In genomic region chr4:57240934-57241333, GRCm38 (mm10) we compare ENCODE assay signal across 11 mouse cellular contexts.
A peak's percentile ranks its signal among the peaks of the same experiment; 100 is the strongest.
DNase-seq lines count a peak whose midpoint lies in the region; ATAC-seq and TF ChIP-seq lines count a peak whose summit lies in the region.
"Had no signal": no experiment of that assay in that cellular context is flagged by ENCODE, and none has a peak within 500 bp of the region (broad histone marks: within the 10 kb centered on the region; RNA-seq: fewer than 3 reads in every experiment).

No protein-coding gene starts in this region.

- no peak overlapping the region for H3K27ac ChIP-seq in ES-Bruce4 (ENCODE audit: insufficient read depth, low read length)
- H3K27ac ChIP-seq in hindbrain, embryonic 16.5 days (ENCODE audit: low read depth, low read length), result no peak overlapping the region
- H3K27ac ChIP-seq: macrophage; neural tube, embryonic 12.5 days had no signal

- no peaks in the 10 kb centered on the region for H3K9me3 ChIP-seq in ES-Bruce4 (replicated peaks; ENCODE audit: control insufficient read depth, insufficient read depth, low read length, poor library complexity, severe bottlenecking)
- H3K9me3 ChIP-seq in hindbrain, embryonic 16.5 days (ENCODE audit: control insufficient read depth, low read length), result no peaks in the 10 kb centered on the region
- H3K9me3 ChIP-seq: neural tube, embryonic 12.5 days had no signal

- no peaks in the 10 kb centered on the region for H3K4me1 ChIP-seq in ES-Bruce4 (ENCODE audit: control insufficient read depth, insufficient read depth, low read length)
- no peaks in the 10 kb centered on the region for H3K4me1 ChIP-seq in hindbrain, embryonic 16.5 days (ENCODE audit: control insufficient read depth, insufficient read depth, low read depth, low read length)
- H3K4me1 ChIP-seq: neural tube, embryonic 12.5 days had no signal

- DNase-seq in adrenal gland, postnatal 10 days, result peak; percentile 27
- no peak for DNase-seq in adrenal gland, postnatal 4 days (ENCODE audit: low spot score in 2 of 2)
- peak; percentile 48 to 53 for DNase-seq in cerebellum, postnatal 36 days
- peak; percentile 62 for DNase-seq in heart, postnatal 4 days
- no peak for DNase-seq in spleen, postnatal 14 days (ENCODE audit: low spot score in 2 of 2)
- DNase-seq: adrenal gland, postnatal 14 days had no signal

- TF ChIP-seq CTCF in ES-Bruce4 (IDR thresholded peaks at IDR 0.05; ENCODE audit: low read depth, low read length), result peak; percentile 2

- no peak overlapping the region for H3K4me2 ChIP-seq in hindbrain, embryonic 16.5 days (ENCODE audit: low read length)
- H3K4me2 ChIP-seq: neural tube, embryonic 12.5 days had no signal

- no peak for TF ChIP-seq EP300 in ES-Bruce4 (IDR thresholded peaks at IDR 0.05; ENCODE audit: insufficient read depth, low read depth, low read length)

- no peak for ATAC-seq in erythroblast, adult 5-6 weeks (replicated peaks; ENCODE audit: low FRiP score, poor library complexity, severe bottlenecking)
- no peak for ATAC-seq in hindbrain, embryonic 16.5 days

- TF ChIP-seq POLR2A in ES-Bruce4 (IDR thresholded peaks at IDR 0.05; ENCODE audit: insufficient read depth, low read length), result no peak

- H3K9ac ChIP-seq in ES-Bruce4 (ENCODE audit: low read depth, poor library complexity, severe bottlenecking), result no peak overlapping the region
- no peak overlapping the region for H3K9ac ChIP-seq in hindbrain, embryonic 16.5 days (ENCODE audit: low read depth, low read length)
- H3K9ac ChIP-seq: neural tube, embryonic 12.5 days had no signal

- no peak overlapping the region for H3K4me3 ChIP-seq in ES-Bruce4 (ENCODE audit: low read depth, low read length)
- H3K4me3 ChIP-seq in hindbrain, embryonic 16.5 days (ENCODE audit: low read length), result no peak overlapping the region
- H3K4me3 ChIP-seq: neural tube, embryonic 12.5 days had no signal

- H3K27me3 ChIP-seq in ES-Bruce4 (ENCODE audit: control insufficient read depth, insufficient read depth, low read length, poor library complexity, severe bottlenecking), result no peaks in the 10 kb centered on the region
- no peaks in the 10 kb centered on the region for H3K27me3 ChIP-seq in hindbrain, embryonic 16.5 days (replicated peaks; ENCODE audit: control insufficient read depth, insufficient read depth, low read length)
- H3K27me3 ChIP-seq: neural tube, embryonic 12.5 days had no signal

- H3K36me3 ChIP-seq in ES-Bruce4 (ENCODE audit: control insufficient read depth, insufficient read depth, low read length, poor library complexity, severe bottlenecking), result peaks cover 14% of the 10 kb centered on the region
- no peaks in the 10 kb centered on the region for H3K36me3 ChIP-seq in hindbrain, embryonic 16.5 days (ENCODE audit: control insufficient read depth, insufficient read depth, low read length)
- H3K36me3 ChIP-seq: neural tube, embryonic 12.5 days had no signal

- WGBS in hindbrain, embryonic 16.5 days, result 71% methylated on average over 10 of the region's 10 CpGs

Comparison
In these comparisons a context has a peak if more than half of its experiments do, and no peak if none do; other contexts are left out.
1. DNase-seq: peak in adrenal gland, postnatal 10 days (single experiment), cerebellum, postnatal 36 days (2 of 2) and heart, postnatal 4 days (single experiment); none in adrenal gland, postnatal 4 days (0 of 2) and spleen, postnatal 14 days (0 of 2).